Mouse (Mus musculus) MEL-GATA-1-ER (cell line): ENCODE measurements around the gene Tex14.

ENCODE experiments used
- DNase-seq: peaks from one replicate; pipeline ENCODE4 v3.0.0-alpha.2; 2012; ENCODE audit warnings: low read depth; ENCODE audit errors: extremely low read depth

Gene Tex14

DNA sequence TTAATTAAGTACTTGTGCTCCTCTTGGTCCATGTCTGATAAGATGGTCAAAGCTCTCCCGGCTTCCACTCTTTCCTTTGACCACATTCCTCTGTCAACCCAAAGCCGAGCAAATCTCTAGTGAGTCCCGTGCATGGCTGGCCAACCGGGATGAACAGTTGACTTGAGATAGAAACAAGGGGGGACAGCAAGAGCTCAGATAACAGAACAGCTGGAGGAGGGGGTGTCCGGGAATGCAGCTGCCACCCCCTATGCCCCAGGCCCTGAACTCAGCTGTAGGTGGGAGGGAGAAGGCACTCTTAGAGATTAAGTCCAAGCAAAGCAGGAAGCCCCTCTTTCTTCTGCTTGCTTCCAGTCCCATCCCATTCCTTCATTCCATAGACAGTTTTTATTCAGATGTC is 165.9 kb downstream of the Tex14 start:
- no peak for DNase-seq

DNA sequence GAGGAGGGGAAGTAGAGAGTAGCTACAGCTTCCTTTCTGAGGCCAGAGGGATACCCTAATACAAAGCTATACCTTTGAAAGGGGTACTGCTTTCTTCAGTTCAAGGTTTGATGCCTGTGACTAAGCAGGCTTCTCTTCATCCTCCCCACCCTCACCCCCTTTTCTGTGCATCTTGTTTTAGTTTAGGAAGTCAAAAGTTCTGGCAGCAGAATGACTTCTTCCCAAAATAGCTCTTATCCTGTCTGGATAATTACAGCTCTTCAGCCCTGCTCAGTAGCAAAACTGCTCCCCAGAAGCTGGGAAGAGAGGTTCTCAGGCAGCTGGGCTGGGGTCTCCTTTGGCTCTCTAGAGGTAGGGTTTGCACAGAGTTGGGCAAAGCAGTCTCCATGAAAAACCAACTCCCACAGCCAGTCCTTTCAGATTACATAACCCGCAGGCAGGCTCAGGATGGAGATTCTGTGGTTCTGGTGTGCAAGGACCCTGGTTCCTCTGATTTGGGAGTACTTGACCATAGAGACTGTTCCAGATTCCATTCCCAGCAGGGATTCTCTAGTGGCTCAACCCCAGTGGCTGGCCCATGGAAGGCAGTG is 166.6 kb downstream of the Tex14 start:
- DNase-seq, result no peak

DNA sequence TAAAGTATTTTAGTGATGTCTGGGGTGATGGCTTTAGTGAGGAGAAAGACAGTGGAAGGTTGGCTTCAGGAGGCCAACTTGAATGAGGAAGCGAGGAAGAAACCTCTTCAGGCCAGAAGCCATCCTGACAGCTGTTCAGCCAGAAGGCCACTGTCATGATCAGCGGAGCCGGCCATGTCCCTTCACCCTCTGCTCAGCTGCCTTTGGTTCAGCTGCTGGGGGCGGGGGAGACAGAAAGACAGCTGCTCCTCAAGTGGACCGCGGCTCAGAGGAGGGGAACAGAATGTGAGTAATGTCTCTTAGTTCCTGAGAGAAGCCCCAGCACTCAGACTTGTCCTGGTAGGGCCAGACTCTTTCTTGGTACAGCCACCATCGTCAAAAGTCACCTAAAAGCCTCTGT is 168.9 kb downstream of the Tex14 start:
- no peak for DNase-seq

DNA sequence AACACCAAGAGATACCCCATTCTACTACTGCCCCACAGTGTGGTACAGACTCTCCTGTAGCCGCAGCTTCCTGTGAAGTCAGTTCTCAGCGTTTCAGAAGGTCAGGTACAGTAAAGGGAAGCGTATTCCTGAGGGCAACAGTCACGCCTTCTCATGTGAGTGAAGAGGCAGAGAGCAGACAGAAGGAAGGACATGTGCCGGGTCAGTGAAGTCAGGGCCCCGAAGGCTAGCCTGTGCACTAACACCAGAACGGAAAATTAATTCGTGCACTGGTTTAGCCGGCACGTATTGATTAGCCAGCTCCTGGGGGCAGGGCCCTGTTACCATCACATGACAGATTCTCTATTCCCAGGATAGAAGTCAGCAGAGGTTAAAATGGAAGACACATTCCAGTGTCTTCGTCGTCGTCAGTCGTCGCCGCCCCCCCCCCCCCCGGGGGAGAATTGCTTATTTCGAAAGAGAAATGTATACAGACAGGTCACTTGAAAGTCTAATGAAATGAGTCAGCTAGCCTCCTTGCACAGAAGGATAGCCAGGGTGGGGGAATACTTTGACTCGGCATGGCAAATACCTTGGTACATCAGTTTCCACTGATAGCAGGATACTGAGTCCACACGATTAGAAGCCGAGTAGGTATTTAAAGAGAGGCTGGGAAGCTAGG is 169.8 kb downstream of the Tex14 start:
- no peak for DNase-seq

DNA sequence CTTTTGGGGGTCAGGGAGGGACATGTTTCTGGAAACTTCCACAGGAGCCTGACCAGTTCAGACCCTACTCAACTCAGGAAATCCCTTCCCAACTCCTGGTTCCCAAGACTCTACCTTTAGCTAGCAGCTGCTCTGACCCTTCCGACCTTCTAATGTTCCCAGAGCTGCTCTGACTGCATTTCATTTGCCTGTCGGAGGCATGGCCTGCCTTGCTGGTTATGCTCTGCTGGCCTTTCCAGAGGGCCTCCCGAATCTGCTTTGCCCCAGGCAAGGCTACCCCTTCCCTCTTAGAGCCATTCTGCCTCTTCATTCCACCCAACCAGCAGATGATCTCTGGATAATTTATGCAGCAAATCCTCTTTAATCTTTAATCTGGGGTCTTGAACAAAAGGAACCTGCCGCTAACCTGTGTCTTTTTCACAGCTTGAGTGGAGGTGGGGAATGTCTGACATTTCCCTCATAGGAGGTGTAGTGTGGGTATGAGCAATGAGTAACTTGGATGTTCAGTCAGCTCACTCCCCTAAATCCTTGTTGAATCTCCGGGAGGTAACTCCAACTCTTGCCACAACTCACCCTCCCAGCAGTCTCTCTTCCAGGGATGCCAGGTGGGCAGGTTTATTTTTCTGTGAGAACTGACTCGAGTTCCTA is 172.9 kb downstream of the Tex14 start:
- DNase-seq, result no peak

DNA sequence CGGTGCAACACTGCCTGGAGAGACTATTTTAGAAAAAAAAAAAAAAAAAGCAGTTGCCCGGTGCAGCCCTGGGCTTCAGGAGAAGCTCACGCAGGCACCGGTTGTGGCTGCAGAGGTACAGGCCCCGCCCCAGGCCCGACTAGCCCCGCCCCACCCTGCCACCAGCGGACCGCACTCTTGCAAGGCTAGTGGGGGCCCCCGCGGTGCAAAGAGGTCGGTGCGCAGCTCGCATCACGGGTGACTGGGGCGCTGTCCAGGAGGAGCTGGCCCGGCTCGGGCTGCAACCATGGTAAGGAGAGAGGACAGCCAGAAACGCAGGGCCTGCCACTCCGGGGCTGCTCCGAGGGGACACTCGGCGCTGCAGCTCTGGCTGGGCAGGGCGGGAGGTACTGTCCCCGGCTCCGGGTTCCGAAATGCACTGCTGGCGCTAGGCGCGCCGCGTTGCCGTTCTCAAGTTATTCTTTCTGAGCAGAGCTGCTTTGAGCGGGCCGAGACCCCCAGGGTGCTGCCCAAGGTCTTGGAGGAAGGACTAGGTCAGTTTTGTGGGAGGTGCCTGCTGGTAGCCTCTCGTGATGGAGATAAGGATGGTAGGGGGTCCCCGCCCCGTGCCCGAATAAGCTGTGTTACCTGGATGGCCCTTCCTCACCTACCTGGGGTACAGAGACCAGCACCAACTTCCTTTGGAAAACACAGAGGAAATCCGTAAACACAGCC is 173.5 kb downstream of the Tex14 start:
- DNase-seq, result no peak

DNA sequence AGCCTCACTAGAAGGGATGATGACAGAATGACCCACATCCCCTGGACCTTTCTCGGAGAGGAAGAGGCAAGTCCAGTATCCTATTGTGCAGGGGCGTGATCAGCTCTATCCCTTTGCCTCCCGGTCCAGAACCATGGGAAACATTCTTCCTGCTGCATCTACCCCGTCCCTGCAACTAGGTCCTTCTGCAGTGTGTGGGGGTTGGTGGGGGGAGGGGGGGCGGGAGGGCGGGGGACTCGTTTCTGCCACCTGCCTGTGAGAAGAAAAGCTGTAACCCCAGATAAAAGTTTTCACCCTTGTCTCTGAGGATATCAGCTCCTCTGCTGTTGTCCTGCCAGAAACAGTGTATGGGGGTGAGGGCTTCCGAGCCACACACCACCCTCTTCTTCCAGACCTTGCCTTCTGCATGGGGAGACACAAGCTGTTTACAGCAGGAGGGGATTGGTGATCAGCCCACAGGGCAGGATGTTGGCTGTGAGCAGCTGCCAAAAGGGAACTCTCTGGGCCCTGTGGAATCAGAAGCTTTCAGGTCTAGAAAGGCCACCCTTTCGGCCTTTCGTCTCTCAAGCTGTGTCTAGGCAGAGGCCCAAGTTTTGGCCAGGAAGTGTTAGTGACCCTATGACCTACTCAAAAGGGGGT is 174.2 kb downstream of the Tex14 start:
- no peak for DNase-seq

DNA sequence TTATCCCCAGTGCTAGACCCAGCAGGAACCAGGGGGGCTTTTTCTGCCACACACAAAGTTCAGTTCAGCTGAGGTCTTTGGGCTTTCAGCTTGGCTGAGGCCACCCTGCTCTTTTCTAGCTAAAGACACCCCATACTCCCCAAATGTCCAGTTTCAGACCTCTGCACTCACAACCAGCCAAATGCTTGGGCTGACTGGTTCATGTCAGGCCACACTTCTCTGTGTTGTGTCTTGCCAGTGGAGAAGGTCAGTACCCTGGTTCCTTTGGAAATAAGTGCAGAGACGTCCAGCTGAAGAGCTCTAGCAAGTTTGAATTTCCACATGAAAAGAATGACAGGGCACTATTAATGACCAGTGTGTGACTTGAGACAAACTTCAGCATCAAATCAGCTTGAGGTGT is 174.8 kb downstream of the Tex14 start:
- DNase-seq, result no peak

DNA sequence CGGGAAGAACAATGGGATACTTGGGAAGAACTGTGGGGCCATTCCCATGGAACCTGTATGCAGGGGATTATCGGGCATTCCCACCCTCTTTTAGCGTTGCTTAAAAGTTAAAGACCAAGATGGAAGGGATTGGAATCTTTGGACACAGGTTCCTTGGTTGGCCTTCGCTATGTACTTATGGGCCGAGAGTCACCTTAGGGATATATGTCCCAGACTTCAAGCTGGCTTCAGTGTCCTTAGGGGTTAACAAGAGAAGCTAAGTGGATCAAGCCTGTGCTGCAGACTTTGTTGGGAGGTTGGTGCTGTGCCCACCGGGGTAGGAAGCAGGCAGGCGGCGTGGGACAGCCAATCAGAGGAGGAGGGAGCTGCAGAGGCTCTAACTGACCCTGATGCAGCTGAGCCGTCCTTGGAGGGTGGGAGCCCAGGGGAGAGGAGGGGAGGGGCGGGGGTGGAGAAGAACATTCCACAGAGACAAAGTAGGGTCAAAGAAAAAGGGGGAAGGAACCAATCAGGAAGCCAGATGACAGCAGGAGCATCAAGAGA is 175.7 kb downstream of the Tex14 start:
- DNase-seq, result no peak

DNA sequence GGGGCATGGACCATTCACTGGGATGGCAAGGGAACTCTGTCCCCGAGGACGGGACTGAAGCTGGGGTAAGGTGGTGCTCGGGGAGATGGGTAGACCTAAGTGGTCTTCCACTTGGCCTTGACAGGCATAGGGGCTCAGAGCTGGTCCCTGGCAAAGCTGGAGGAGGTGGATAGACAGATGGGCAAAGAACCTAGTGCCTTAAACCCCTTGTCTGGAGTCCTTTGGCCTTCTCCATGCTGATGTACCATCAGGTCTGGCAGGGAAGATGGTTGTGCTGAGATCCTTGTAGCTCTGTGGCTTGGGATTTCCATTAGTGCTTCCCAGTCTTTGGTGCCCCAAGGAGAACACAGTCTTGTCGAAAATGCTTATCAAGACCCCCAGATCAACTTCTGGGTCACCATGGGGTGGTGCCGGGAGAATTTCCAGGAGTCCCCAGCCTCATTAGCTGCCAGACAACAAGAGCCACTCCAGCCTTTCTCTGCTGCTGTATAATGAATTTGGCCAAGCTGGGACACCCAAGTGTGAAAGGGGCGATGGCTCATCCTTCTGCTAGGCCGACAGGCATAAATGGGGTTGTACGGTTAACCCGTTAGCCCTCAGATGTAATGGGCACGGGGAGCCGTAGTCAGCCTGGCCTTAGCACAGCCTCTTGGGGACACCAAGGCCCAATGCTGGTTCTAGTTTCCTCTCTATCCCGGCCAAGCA is 176.4 kb downstream of the Tex14 start:
- no peak for DNase-seq

DNA sequence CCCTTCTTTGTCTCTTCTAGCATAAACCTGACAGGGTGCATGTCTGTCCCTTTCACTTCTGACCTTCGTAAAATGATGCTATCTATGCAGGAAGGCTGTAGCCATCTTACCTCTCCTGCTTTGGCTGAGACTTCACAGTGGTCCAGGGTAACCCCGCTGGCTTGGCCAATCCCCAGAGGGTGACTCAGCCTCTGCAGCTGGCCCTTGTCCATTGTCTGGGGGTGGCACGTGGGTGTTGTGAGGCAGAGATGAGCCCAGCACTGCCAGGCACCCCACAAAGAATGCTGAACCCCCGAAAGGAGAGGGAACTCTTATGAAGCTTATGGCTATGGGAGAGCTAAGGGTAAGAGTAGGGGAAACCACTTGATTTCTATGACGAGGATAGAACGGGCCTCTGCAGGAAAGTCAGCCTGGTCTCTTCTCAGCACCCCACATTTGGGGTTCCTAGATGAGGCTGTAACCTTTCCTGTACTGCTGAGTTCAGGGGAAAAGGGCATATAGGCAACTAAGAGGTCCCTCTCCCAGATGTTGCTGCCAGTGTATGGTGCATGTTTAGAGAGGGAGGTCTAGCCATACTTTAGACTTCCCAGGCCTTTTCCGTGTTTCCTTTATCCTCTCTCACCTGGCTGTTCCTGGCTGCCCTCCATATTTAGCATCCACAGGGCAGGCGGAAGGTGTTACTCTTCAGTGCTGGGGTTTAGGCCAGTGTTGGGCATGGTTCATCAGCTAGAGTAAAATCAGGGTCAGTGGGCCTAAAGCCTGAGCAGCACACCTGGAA is 177.3 kb downstream of the Tex14 start:
- no peak for DNase-seq

DNA sequence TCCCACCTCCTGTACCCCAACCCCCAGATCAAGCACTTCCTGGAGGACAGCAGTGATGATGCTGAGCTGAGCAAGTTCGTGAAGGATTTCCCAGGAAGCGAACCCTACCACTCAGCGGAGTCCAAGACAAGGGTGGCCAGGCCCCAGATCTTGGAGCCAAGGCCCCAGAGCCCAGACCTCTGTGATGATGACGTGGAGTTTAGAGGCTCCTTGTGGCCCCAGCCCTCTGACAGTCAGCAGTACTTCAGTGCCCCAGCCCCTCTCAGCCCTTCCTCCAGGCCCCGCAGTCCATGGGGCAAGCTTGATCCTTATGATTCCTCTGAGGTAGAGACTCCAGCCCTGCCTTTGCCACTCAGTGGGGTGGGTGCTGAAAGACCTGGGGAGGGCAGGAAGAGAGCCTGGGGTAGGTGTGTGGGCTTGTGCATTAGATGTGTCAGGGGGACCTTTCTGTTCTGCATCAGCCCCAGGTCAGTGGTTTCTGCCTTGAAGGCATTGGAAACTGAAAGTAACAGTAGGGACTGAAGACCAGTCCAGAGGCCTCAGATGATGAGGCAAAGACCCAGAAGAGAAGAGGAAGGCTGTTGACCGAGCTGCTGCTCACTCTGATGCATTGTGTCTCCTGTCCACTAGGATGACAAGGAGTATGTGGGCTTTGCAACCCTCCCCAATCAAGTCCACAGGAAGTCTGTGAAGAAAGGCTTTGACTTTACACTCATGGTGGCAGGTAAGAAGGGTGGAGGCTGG is 178.6 kb downstream of the Tex14 start:
- DNase-seq, result no peak

DNA sequence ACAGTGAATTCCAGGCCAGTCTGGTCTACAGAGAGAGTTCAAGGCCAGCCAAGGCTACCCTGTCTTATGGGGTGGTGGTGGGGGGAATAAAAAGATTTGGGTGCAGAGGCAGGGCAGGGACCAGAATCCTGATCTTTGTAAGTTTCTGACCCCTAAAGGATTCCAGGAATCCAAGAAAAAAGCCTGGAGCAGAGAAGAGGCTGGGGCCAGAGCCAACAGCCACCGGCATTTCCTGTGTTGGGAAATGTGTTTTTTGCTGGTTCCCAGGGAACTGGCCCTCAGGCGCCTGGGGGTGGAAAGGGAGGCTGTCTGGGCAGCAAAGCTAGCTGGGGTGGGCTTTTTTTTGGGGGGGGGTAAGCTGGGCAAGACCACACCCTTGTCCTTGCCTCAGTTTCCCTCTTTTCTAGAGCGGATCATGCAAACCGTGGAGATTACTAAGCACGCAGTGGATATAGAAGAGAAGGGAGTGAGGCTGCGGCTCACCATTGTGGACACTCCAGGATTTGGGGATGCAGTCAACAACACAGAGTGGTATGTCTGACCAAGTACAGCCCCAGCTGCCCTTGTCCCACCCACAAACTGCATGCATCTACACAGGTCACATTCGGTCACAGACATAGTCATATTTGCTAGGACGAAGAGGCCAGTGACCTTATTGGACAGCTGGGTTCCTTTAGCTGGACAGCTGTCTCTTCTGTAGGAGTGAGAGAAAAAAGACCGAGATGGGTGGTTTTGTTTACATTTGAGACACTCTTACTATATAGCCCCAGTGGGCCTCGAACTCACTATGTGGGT is 180.0 kb downstream of the Tex14 start:
- DNase-seq, result no peak

DNA sequence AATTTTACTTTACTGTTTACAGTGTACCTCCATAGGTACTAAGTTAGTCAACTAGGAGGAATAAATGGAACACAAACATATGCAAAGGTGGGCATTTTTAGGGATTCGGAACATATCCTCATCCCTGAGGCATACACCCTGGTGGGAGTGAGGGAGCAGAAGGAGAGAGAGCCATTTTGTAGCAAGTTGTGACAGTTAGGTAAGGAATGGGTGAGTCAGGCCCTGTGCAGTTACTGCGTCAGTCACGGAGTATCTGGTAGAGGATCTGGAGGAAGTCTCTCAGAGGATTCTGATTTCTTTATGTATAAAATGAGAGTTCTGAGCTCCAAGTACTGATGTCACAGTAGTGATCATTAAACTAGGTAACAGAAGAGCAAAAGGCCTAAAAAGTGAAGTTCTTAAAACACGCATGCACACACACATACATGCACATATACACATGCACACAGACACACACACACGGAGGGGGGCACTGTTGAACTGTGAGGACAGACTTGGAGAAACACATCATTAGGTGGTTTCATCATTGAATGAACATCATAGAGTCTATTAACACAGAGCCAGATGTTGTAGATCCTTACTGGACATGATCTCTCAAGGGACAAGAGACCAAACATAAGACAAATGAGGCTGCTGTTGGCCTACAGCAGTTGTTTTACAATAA is 182.5 kb downstream of the Tex14 start:
- DNase-seq, result no peak

DNA sequence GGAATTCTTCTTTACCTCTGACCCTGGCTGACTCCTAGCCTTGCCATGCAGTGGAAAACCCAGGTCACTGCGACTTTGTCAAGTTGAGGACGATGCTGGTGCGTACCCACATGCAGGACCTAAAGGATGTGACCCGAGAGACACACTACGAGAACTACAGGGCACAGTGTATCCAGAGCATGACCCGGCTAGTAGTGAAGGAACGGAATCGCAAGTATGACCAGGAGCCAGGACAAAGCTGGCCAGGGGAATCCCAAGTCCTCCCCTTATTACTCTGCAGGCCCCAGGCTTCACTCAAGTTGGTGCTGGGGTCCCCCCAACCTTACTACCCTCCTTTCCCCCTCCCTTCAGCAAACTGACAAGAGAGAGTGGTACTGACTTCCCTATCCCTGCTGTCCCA is 184.7 kb downstream of the Tex14 start:
- DNase-seq, result no peak

DNA sequence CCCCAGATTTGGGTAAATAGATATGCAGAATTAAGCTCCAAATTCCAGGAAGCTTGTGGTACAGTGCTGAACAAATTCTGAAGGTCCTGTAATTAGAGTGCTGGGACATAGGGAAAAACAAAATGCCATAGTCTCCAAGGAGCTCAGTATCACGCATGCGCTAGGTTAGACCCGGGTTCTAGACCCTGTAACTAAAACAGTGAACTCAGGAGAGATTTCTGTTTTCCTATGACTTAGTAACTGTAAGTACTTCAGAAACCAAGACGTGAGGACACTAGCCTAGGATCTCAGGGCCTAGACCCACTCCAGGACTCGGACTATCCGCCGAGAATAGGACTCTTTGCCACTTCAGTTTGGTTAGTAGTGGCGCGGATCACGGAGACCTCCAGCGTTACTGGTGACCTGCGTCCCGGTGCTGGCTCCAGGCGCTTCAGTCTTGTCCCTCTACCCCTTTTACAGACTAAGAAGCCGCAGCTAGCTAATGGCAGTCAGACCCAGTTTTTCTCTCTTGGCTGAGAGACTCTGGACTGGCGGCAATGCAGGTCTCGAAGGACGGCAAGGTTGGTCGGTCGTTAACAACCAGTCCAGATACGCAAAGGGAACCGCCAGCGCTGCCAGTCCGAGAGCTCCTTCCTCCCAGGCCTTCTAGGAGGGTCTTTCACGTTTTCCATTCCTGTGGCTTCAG is 186.1 kb downstream of the Tex14 start:
- peak; percentile 41 for DNase-seq

DNA sequence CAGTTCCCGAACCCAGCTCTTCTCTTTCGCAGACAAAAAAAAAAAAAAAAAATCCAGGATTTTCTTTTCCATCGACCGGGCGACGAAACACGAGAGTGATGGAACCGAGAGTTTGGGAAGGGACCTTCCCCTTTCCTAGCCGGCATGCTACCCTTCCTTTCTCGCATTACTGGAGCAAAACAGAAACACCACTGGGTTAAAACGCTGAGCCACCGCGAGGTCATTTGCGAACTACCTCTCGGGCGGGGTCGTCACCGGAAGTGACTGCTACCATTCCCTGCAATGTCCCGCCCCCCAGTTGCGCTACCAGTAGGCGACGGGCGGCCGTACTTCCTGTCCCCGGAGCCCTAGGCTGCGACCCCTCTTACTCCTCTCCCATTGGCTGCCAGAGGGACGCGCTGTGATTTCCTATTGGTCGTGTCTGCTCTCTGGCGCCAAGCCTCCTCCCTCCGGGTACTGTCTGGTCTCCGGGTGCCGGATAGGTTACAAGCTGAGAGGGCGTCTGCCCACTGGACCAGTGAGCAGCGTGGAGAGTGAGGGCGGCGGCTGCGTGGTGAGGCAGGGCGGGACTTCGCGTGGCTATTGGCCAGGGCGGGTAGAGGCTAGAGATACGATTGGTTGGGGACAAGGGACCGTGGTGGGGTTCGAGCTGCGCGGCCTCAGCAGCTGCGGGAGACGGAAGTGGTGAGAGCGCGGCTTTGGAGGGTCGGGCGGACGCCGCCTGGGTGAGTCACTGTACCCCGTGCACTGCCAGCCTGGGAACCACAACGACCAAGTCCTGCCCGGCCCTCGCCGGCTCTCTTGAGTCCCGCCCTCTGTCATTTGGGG is 186.9 kb downstream of the Tex14 start, which contains the start of gene Mtmr4:
Gene Mtmr4 (plus strand): TSS at position 637 of the 828 bp plus-strand sequence.
- DNase-seq, result peak; percentile 99
